Mouse (Mus musculus) embryonic fibroblast, embryonic 13.5 days (primary cell): ENCODE measurements around the gene Bcar3. TPM values are rescaled to one million over a fixed set of nuclear protein-coding genes. Genes with fewer than 3 reads are reported as not detected.

ENCODE experiments used
- H3K27ac ChIP-seq: 2 replicates; pipeline ENCODE4 v1.5.1; 2012; ENCODE audit warnings: low read length, control low read depth, inconsistent platforms; ENCODE audit not compliant: insufficient read depth
- H3K4me1 ChIP-seq: 2 replicates; pipeline ENCODE4 v1.6.1; 2011; ENCODE audit warnings: low read length; ENCODE audit not compliant: control insufficient read depth, insufficient read depth
- H3K4me3 ChIP-seq: 2 replicates; pipeline ENCODE4 v1.5.1; 2011; ENCODE audit warnings: mild to moderate bottlenecking, control low read depth, low read length; ENCODE audit not compliant: insufficient read depth
- CTCF ChIP-seq: IDR thresholded peaks from 2 replicates; pipeline ENCODE4 v1.5.1; 2011; ENCODE audit warnings: mild to moderate bottlenecking, control low read depth, low read length, moderate library complexity, borderline replicate concordance; ENCODE audit not compliant: insufficient read depth
- POLR2A ChIP-seq: IDR thresholded peaks from 2 replicates; pipeline ENCODE4 v1.6.1; 2011; ENCODE audit warnings: low read depth, mild to moderate bottlenecking, control low read depth, low read length, moderate library complexity
- polyA plus RNA-seq: library from polyadenylated mRNA; stranded (reverse); fragments of >200 nt; gene quantifications from 2 replicates; pipeline ENCODE4 v1.2.4, GENCODE M21; 2011; ENCODE audit warnings: low read depth; ENCODE audit not compliant: missing spikeins, insufficient read length

Gene Bcar3
- polyA plus RNA-seq, 1 experiment: 4.2 TPM

- Histone ChIP-seq H3K27ac (no peak overlapping the region), H3K4me1 (peaks cover 5% of the 10 kb centered on the region), H3K4me3 (no peak overlapping the region)
- TF ChIP-seq POLR2A (no peak), CTCF (no peak)
Measured at GRCm38 (mm10) chr3:122423643-122424042, 129.7 kb downstream of the Bcar3 start.

- Histone ChIP-seq H3K4me1 (peaks cover 6% of the 10 kb centered on the region; the same call in 1 of the 2 replicates), H3K4me3 (no peak overlapping the region), H3K27ac (no peak overlapping the region)
- TF ChIP-seq CTCF (no peak), POLR2A (no peak)
Measured at GRCm38 (mm10) chr3:122428325-122428821, 134.4 kb downstream of the Bcar3 start.

- Histone ChIP-seq H3K4me1 (peaks cover 6% of the 10 kb centered on the region; the same call in 1 of the 2 replicates), H3K27ac (no peak overlapping the region), H3K4me3 (no peak overlapping the region)
- TF ChIP-seq POLR2A: no peak
- TF ChIP-seq CTCF: no peak
Measured at GRCm38 (mm10) chr3:122430780-122431497, 137.0 kb downstream of the Bcar3 start.

- TF ChIP-seq POLR2A (no peak), CTCF (no peak)
- Histone ChIP-seq H3K4me1 (peaks cover 6% of the 10 kb centered on the region; the same call in 1 of the 2 replicates), H3K4me3 (no peak overlapping the region), H3K27ac (no peak overlapping the region)
Measured at GRCm38 (mm10) chr3:122432811-122433406, 139.0 kb downstream of the Bcar3 start.

- no peak overlapping the region for H3K4me3 ChIP-seq
- TF ChIP-seq POLR2A: no peak
- TF ChIP-seq CTCF: no peak
- H3K4me1 ChIP-seq: peaks cover 12% of the 10 kb centered on the region
- no peak overlapping the region for H3K27ac ChIP-seq
Measured at GRCm38 (mm10) chr3:122433975-122434626, 140.2 kb downstream of the Bcar3 start.

- no peak overlapping the region for H3K4me3 ChIP-seq
- H3K27ac ChIP-seq: no peak overlapping the region
- peaks cover 12% of the 10 kb centered on the region for H3K4me1 ChIP-seq
- TF ChIP-seq POLR2A (no peak), CTCF (no peak)
Measured at GRCm38 (mm10) chr3:122434983-122435935, 141.3 kb downstream of the Bcar3 start.

- no peak overlapping the region for H3K27ac ChIP-seq
- no peak overlapping the region for H3K4me3 ChIP-seq
- H3K4me1 ChIP-seq: peaks cover 6% of the 10 kb centered on the region
- TF ChIP-seq CTCF: no peak
- no peak for TF ChIP-seq POLR2A
Measured at GRCm38 (mm10) chr3:122438143-122438825, 144.3 kb downstream of the Bcar3 start.

GRCm38 (mm10) chr3:122445696-122446095 lies 151.8 kb downstream of the Bcar3 start:
- no peak overlapping the region for H3K4me3 ChIP-seq
- H3K27ac ChIP-seq: no peak overlapping the region
- no peaks in the 10 kb centered on the region for H3K4me1 ChIP-seq
- TF ChIP-seq CTCF (no peak), POLR2A (no peak)

- TF ChIP-seq POLR2A (no peak), CTCF (no peak)
- Histone ChIP-seq H3K27ac (no peak overlapping the region), H3K4me3 (no peak overlapping the region), H3K4me1 (no peaks in the 10 kb centered on the region)
Measured at GRCm38 (mm10) chr3:122446678-122447077, 152.7 kb downstream of the Bcar3 start.
